Mouse (Mus musculus) layer of hippocampus, postnatal 14 days (tissue): ENCODE data around the gene Trpm1. TPM values are rescaled to one million over a fixed set of nuclear protein-coding genes. Genes with fewer than 3 reads are reported as not detected.

Experiments used
- DNase-seq, 2 experiments: peaks; one replicate each; pipeline ENCODE4 v3.0.0; 2021 to 2022; ENCODE audit warnings: low spot score in 2 of 2, mixed read lengths in 1 of 2
- total RNA-seq, 2 experiments: library from RNA; stranded (reverse); gene quantifications; 2 replicates each; pipeline ENCODE4 v1.2.3; 2021

The Trpm1 gene
- total RNA-seq, 2 experiments from 2014 or later = 0.07 TPM; not detected in 1

- DNase-seq = no peak
Measured at GRCm38 (mm10) chr7:64163086-64163485, 9.5 kb downstream of the Trpm1 start.

GRCm38 (mm10) chr7:64163890-64164289, 10.3 kb downstream of the Trpm1 start:
- DNase-seq = no peak

- DNase-seq = peak in 1 of 2 experiments; percentile 75
Measured at GRCm38 (mm10) chr7:64164997-64165396, 11.4 kb downstream of the Trpm1 start.

DNA sequence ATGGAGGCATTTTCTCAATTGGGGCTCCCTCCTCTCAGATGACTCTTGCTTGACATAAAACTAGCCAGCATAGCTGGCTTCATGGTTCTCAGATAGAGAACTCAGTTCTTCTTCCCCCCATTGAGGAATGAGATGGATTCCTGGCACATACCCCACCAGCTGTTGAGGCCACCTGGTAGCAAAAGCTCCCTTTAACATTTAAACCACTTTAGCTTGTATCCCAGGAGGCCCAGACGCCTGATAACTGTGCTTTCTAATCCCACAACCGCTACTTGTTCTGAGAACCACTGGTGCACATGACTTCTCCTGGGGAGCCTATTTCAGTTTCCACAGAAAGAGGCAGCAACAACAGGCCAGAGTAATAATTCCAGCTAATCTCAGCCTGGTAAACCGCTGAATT, 12.4 kb downstream of the Trpm1 start:
- no peak for DNase-seq

- DNase-seq = no peak
Measured at GRCm38 (mm10) chr7:64166724-64167123, 13.1 kb downstream of the Trpm1 start.

GRCm38 (mm10) chr7:64179310-64179709, 25.7 kb downstream of the Trpm1 start:
- no peak for DNase-seq

- DNase-seq = no peak
Measured at GRCm38 (mm10) chr7:64185203-64185931, 31.7 kb downstream of the Trpm1 start.

DNA sequence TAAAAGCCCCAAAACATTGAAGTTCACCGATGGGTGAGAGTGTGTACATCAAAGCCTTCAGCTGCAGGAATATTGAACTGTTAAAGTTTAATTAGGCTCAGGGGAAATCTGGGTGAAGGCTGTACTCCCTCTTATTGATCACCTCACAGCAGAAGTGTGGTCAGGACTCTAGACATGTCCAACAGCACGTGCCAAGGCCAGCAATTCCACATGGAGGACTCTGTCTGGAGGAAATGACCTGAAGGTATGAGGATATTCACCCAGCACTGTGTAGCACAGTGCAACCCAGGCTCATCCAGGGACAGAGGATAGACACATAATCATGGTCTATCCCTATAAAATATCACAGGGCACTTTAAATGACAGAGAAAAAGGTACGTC, 32.3 kb downstream of the Trpm1 start:
- DNase-seq = no peak

DNA sequence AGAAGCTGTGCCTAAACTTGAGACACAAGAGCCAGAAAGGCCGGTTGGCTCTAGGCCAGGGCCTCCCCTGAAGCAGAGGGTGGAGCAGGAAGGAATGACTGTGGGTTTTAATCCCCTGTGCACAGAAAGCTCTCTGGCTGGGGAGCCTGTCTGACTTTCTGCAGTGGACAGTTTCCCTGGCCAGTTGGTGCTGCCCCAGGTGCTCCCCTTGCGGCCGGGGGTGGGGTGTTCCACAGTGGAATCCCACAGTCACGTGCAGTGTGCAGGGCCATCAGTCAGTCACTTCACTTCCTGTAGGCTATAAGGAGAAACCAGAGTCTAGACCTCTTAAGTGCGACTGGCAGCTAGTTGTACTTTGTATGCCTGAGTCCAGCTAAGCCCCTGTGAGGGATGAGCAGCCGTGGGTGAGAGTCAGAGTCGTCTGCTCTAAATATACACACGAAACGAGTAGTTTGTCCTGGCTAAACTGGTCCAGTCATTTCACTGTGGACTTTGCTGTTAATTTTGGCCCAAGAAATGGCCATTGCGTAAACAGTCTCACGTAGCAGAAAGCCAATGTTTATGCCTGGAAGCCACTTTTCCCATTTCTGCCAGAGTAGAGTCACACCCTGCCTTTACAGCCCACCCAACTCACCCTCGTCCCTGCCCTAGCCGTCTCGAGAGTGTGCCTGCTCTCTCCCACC, 38.8 kb downstream of the Trpm1 start:
- DNase-seq = no peak

- DNase-seq = no peak
Measured at GRCm38 (mm10) chr7:64193476-64193875, 39.8 kb downstream of the Trpm1 start.

GRCm38 (mm10) chr7:64196114-64196513, 42.5 kb downstream of the Trpm1 start:
- no peak for DNase-seq

GRCm38 (mm10) chr7:64208700-64209099, 55.1 kb downstream of the Trpm1 start:
- no peak for DNase-seq

DNA sequence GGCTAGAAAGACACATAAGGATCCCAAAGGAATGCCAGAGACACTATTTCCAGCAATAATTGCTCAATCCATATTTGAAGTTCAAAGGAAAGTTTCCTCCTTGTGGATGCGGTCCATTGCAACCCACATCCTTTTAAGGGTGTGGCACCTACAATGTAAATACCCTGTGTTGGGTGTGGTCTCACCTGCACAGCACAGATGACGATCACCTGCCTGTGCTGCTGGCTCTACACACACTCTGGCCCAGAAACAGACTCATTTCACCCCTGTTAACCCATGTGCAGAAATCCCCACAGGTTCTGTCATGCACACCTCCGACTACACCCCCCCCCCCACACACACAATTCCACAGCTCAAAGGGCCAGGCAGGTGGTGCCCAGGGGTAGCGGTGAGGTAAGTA, 59.2 kb downstream of the Trpm1 start:
- no peak for DNase-seq

- DNase-seq = no peak
Measured at GRCm38 (mm10) chr7:64214066-64214465, 60.4 kb downstream of the Trpm1 start.

GRCm38 (mm10) chr7:64215613-64216012, 62.0 kb downstream of the Trpm1 start:
- DNase-seq = no peak

GRCm38 (mm10) chr7:64217428-64217827, 63.8 kb downstream of the Trpm1 start:
- DNase-seq = no peak

DNA sequence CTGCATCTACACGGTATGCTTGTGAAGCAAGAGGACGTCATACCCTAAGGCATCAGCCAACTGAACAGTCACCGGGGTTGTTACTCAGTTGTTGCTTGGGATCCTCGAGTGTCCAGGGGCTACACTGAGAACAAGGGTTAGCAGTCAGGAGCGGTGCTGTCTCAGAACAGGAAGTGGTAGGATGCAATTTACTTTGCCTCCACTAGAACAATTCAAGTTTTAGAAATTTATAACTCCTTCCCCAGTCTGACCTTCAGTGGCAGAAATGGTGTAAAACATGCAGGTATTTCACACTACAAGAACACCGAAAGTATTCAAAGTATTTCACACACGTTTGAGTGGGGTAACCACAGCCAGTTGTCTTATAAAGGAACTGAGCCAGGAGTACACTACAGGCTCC, 66.1 kb downstream of the Trpm1 start:
- no peak for DNase-seq

DNA sequence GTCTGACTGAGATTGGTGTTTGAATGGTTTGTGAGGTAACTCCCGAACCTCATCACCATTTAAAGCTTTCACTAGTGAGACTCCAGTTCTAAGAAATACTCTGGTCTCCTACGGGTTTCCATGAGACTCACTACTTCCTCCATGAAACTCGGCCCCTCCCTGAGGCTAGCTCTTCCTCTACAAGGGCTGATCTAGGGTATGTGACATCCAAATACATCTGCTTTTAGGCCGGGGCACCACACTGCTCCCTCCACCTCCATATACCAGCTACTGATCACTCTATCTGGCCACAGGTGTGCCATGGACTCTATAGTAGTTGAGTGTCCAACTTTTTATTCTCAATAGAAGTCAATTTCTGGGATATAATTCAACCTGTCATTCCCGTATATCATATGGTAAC, 69.6 kb downstream of the Trpm1 start:
- no peak for DNase-seq

DNA sequence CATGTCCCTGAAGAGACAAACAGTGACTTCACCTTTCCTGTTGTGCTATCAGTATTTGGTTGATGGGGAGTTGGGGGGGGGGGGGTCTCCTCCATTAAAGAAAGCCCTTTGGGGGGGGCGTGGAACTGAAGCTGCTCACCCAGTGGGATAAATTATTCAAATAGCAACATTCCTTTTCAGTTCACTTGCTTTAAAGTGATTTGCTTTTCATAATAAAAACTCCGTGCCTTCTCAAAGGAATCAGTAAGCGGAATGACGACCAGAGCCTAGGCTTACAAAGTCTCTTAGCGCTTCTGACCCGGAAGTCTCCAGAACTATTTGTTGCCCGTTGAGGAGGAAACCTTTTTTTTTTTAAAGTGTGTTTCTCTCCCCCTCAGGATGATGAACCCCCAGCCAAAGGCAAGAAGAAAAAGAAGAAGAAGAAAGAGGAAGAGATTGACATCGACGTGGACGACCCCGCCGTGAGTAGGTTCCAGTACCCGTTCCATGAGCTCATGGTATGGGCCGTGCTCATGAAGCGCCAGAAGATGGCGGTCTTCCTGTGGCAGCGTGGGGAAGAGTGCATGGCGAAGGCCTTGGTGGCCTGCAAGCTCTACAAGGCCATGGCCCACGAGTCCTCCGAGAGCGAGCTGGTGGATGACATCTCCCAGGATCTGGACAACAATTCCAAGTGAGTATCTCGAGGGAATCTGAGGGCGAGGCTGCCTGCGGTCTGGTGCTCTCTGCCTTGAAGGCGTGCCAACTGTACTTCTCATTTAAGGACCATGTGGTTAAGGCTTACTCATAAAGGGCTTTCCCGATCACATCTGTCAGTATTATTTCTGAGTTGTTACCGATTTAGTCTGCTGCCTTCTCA, 72.9 kb downstream of the Trpm1 start:
- DNase-seq = no peak

DNA sequence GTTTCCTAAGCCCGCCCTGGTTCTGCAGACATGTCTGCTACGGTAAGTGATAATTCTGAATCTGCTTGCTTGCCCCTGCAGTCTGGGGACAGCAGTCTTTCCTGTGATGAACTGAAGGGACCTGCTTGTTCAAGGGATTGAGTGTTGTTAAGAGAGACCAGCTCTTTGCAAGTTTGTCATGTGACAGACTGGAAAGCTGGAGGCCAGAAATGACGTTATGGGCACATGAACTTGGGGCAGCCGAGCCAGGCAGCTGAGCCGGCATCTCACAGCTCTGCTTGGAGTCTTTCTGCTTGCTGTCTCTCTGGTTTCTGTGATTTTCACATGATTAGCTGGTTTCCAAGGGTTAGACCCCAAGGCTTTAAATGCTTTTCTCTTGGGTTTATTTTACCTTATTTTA, 74.0 kb downstream of the Trpm1 start:
- no peak for DNase-seq

DNA sequence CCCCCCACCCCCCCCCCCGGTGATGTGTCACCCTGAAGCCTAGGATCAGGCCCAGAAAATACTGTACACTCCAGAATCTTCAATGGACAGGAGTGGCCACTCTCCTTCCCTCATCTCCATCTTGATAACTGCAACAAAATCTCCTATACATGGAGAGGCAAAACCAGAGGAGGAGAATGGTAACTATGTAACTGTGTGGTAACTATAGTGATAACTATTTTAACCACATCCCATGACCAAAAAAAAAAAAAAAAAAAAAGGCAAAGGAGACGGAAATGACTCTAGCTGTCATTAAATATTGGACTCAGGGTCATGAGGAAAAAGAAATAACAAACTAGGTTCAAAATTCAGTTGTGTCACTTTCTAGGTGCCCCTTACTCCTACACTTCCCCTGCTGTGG, 74.7 kb downstream of the Trpm1 start:
- DNase-seq = no peak

DNA sequence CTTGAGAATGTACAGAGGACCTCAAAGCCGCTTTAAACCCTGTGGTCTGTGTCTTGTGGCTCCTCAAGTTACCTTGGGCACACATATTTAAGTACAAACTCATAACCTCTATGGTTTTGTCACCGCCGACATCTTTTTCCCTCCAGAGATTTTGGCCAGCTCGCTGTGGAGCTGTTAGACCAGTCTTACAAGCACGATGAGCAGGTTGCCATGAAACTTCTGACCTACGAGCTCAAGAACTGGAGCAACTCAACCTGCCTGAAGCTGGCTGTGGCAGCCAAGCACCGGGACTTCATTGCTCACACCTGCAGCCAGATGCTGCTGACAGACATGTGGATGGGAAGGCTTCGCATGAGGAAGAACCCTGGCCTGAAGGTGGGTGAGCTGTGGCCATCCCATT, 76.3 kb downstream of the Trpm1 start:
- no peak for DNase-seq
